Mouse (Mus musculus) fat pad, adult 2 months (tissue): ENCODE results near the gene Stk11ip.

ENCODE experiments used
- DNase-seq: peaks from one replicate; pipeline ENCODE4 v3.0.0-alpha.2; 2011; ENCODE audit warnings: low read depth, low spot score; ENCODE audit errors: extremely low read depth

Stk11ip gene

DNA sequence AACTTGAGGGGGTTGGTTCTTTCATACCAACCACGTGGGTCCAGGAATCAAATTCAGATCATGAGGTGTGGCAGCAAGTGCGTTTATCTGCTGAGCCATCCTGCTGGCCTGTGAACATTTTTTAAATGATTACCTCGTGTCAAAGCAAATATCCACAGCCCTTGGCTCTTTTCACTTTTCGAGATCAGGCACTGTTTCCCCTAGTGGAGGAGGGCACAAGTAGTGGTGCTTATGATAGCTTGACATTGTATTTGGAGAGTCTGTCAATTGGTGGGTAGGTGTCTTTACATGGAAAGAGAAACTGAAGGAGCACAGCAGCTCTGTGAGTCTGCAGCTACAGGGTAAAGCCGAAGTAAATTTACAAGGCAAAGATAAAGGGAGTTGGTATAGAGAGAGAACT, 43.6 kb downstream of the Stk11ip start:
- no peak for DNase-seq

DNA sequence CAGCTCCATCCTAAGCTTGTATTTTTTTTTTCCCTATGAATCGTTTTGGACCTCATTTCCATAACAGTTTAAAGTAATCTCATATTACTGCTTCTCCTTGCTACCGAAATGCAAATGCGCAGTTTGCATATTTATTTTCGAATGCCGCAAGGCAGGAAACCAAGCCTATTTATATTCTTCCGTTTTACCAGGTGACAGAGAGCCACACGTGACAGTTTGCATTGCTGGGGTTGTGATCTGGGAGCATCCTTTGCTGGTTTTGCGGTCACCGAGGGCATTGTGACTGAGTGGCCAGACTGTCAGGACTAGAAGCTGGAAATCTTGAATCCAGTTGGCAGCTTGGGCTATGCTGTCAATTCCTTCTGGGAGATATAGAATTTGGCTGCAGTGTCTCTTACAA, 44.3 kb downstream of the Stk11ip start:
- no peak for DNase-seq

DNA sequence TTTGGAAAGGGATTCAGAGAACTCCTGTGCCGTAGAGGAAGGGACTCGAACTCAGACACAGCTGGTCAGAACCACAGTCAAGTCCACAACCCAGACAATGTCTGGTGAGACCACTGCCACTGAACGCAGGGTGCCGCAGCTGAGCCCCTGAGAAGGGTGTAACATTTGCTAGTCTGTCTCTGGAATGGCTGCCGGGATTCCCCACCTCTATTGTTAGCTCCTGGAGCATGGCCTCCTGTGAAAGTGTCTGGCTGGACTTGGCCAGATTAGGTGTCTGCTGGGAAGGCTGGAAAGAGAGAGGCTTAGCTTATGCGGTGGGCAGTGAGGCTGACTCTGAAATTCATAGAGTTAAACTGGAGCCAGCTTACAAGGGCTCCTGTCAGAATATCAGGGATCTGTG, 49.1 kb downstream of the Stk11ip start:
- no peak for DNase-seq

DNA sequence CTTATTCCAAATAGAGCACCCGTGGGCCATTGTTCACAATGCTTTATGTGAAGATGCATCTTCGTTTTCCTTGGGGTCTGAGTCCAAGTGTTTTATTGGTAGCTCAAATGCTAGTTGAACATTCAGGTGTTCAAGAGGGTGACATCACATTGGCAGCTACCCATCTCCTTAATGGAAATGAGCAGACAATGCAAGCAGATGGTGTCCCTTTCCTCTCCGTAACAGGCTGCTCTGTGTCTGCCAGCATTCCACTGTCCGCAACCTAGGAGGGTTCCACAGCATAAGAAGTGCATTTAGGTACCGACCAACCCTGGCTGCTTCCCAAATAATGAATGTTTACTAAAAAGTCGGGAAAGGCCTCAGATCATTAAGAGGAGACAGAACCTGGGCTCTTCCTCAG, 51.4 kb downstream of the Stk11ip start:
- no peak for DNase-seq

DNA sequence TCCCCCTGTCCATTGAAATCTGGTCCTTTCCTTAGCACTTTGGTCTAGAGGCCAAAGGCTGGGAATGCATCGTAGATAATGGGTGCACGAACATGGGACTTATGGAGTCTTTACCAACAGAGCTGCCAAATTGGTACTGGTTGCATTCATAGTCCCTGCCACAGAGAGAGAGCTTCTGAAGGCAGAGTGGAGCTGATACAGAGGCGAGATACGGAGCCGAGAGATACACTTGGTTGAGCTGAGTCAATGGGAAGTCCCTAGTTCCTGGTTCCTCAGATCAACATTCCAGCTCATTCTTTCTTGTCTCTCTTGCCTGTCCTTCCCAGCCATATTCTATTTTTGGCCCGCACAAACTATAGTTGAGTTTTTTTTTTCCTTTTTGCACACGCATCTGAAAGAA, 52.4 kb downstream of the Stk11ip start:
- no peak for DNase-seq

DNA sequence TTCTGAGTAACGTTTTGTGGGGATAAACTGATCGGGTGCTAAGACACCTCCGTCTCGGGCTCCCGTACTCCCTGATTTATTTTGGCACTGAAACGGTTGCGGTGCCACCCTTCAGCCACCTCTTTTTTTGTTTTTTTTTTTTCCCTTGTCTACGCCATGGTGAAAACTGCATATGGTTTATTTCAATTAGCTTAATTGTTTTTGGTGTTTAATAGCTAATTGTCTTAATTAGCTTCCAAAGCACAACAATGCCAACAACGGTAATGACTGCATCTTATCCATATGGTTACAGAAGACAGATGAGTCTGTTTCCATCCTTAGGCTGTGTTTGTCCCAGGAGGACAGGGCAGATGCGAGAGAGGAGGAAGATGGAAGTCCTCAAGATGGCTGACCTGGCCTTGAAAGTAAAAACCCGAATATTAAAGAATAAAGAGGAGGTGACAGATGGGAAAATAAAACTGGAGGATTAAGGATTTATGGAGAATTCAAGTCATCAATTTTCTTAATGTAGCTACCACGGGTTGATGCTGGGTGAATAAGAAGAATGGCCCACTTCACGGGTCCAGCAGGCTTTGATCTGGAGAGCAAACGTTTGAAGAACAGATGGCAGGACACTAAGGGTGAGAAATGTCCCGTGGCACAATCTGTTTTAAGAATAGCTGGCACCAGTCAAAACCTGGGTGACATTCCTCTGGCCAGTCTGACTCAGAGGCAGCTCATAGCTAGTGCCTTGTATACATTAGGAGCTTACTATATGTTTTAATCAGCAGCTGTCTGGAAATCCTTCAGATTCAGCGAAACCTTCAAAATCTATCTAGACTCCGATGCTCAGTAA, 53.4 kb downstream of the Stk11ip start:
- DNase-seq: no peak

DNA sequence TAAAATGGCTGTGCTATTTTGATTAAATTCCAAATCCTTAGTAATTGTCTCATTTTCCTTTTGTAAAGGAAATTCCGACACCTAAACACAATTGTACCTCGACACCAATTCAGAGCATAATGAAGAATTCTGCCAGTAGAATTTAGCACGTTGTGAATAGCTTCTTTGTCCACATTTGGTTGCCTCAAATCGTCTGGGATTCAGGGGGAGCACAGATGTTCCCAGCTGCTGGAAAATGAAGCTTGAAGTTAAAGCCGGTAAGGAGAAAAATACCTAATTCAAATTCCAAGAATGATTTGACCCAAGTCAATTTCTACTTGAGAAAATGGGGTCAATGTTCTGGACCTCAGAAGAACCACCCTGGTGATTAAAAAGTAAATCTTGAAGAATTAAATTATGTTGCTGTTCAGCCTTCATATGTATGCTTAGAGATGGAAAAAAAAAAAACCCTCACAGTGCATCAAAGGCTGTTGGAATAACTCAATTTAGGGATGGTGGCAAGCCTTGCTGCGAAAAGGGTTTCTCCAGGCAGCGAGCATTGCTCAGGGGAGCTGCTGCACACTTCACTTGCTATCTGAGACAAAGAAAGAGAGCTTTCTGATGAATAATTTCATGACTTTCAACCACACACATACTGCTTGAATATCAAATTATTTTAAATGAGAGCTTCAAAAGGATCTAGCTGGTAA, 60.8 kb downstream of the Stk11ip start:
- DNase-seq: no peak

DNA sequence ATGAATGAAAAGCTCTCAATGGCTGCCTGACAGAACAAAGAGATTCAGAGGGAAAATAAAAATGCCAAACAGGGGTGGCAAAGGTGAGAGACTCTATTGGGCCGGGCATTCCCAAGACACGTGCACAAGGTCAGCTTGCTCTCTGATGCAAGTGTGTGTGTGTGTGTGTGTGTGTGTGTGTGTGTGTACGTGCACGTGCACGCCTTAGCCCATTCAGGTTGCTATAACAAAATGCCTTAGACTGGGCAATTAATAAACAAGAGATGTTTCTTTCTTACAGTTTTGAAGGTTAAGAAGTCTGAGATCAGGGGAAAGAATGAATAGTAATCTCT, 61.3 kb downstream of the Stk11ip start:
- DNase-seq: no peak

DNA sequence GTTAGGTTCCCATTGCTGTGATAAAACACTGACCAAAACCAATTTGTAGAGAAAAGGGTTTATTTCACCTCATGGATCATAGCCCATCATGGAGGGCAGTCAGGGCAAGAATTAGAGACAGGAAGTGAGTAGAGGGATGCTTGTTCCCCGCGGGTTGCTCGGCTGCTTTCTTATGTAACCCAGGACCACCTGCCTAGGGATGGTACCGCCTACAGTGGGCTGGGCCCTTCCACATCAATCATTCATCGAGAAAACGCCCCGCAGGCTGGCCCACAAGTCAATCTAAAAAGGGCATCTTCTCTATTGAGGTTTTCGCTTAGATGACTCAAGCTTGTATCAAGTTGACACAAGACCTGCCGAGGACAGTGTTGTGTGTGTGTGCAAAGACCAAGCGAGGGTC, 61.7 kb downstream of the Stk11ip start:
- no peak for DNase-seq

DNA sequence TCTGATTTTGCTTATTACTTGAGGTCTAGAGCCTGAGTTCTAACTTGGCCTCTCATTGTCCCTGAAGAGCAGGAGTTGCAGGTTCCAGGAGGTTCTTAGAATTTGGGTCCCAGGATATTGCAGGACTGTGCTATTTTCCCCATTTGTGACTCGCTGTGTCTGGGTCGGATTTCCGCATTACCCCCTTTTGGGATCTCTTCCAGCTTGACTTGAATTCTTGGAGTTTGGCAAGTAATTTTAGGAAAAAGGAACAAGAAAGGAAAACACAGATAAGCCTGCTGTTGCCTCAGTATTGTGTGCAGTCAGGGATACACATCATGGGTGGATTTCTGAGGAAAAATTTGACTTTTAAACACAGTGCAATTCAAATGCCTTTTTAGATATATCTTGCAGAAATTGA, 65.5 kb downstream of the Stk11ip start:
- DNase-seq: no peak
